Mouse (Mus musculus) forebrain, postnatal 0 days (tissue): ENCODE measurements around the gene Cfap43. TPM values are rescaled to one million over a fixed set of nuclear protein-coding genes. Genes with fewer than 3 reads are reported as not detected.

ENCODE experiments used
- ATAC-seq: fragments of 200-750 bp; cut with Nextera tagmentation; 2 replicates; pipeline ENCODE4 v1.8.0; 2017; ENCODE audit warnings: mild to moderate bottlenecking, moderate library complexity
- DNase-seq: peaks from one replicate; pipeline ENCODE4 v3.0.0-alpha.2; 2015
- H3K27ac ChIP-seq: fragments of 300-500 bp; sonication (generic); 2 replicates; pipeline ENCODE4 v1.5.1; 2014; ENCODE audit warnings: low read depth, mild to moderate bottlenecking, antibody characterized with exemption, low read length, moderate library complexity, mixed read lengths
- H3K27me3 ChIP-seq: fragments of 300-500 bp; sonication (generic); 2 replicates; pipeline ENCODE4 v1.6.1; 2014; ENCODE audit warnings: mild to moderate bottlenecking, low read length, mixed read lengths; ENCODE audit not compliant: insufficient read depth
- H3K36me3 ChIP-seq: fragments of 300-500 bp; sonication (generic); 2 replicates; pipeline ENCODE4 v1.6.1; 2014; ENCODE audit warnings: mild to moderate bottlenecking, moderate library complexity; ENCODE audit not compliant: insufficient read depth
- H3K4me1 ChIP-seq: fragments of 300-500 bp; sonication (generic); 2 replicates; pipeline ENCODE4 v1.6.1; 2014; ENCODE audit warnings: antibody characterized with exemption; ENCODE audit not compliant: insufficient read depth
- H3K4me2 ChIP-seq: fragments of 300-500 bp; sonication (generic); 2 replicates; pipeline ENCODE4 v1.6.1; 2014; ENCODE audit warnings: low read depth, mild to moderate bottlenecking, moderate library complexity
- H3K4me3 ChIP-seq: fragments of 300-500 bp; sonication (generic); 2 replicates; pipeline ENCODE4 v1.5.1; 2014; ENCODE audit warnings: low read depth, low read length, mixed read lengths
- H3K9ac ChIP-seq: fragments of 300-500 bp; sonication (generic); 2 replicates; pipeline ENCODE4 v1.6.1; 2014; ENCODE audit warnings: mild to moderate bottlenecking
- H3K9me3 ChIP-seq: fragments of 300-500 bp; sonication (generic); 2 replicates; pipeline ENCODE4 v1.6.1; 2016; ENCODE audit warnings: low read length
- CTCF ChIP-seq: sonication (generic); IDR thresholded peaks from 2 replicates; pipeline ENCODE4 v1.5.1; 2016; ENCODE audit warnings: antibody characterized with exemption, control low read depth, low read depth
- WGBS: fragments of 180-500 bp; shearing (Covaris S2); extraction: QIAGEN DNeasy Blood & Tissue Kit; methylation state at CpG from one replicate; pipeline ENCODE4 v1.1.7; 2014; 5-methylcytosine and 5-hydroxymethylcytosine counted together
- polyA plus RNA-seq: library from polyadenylated mRNA; unstranded; fragments of >200 nt; fragmentation: Nextera tagmentation; extraction: Ambion mirVana; gene quantifications from 2 replicates; pipeline ENCODE4 v1.2.1, GENCODE M21; 2015
- total RNA-seq: library from RNA; depleted of rRNA; stranded (reverse); fragments of >200 nt; gene quantifications from 2 replicates; pipeline ENCODE4 v1.2.3, GENCODE M21; 2014; rRNA removed

Cfap43 gene
- total RNA-seq (2.1 and 2.3 TPM in 2 replicates), polyA plus RNA-seq (0.99 and 1.8 TPM in 2 replicates)

DNA sequence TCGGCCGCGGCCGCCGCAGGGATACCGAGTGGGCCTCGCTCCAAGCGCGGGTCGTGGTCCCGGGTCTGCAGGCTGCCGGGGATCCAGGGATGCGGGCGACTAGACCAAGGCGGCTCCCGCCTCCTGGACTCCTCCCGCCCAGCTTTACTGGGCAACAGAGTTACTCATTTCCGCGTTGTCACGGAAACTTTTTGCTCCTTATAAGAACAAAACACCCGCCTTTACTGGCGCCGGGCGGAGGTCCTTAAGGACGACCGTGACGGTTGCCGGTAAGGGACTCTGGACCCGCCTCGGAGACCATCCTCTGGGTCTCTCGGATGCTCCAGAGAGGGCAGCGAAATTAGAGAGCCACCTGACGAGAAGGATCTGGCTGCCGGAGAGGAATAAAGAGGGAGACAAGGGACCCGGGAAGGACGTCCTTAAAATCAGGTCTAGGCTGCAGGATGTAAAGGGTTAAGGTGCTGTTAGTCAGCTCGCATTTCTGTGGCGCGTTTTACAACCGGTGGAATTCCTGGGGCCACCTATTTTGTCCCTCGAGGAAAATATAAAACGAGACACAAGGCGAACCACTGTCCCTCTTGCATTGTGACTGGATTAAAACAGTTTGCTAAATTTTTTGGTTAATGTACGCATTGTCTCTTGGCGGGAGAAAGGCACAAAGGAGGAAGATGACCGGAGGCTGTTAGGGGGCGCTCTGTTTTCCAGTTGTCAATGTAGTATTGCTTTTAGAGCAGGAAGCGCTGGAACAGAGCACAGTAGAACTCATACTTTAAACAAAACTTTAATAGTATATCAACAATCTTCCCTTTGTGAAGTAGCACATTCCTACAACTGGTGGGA, at the start of gene Cfap43, which contains the start of gene Itprip:
Gene Cfap43, minus strand, starts transcription at position 162 of the 840 bp plus-strand sequence.
Gene Itprip, minus strand, starts transcription at position 174 of the 840 bp plus-strand sequence.
- DNase-seq (peak; percentile 89), ATAC-seq (peak; percentile 86)
- peak within 1 kb of the TSS; percentile 62 for H3K9ac ChIP-seq
- no peaks in the 10 kb centered on the region for H3K27me3 ChIP-seq
- TF ChIP-seq CTCF: peak; percentile 63
- H3K27ac ChIP-seq: peak within 1 kb of the TSS; percentile 69
- no peaks in the 10 kb centered on the region for H3K9me3 ChIP-seq
- WGBS: under 1% methylated on average over 48 of the region's 48 CpGs
- H3K4me2 ChIP-seq: peak within 1 kb of the TSS; percentile 96
- peaks cover 13% of the 10 kb centered on the region; the same call in 1 of the 2 replicates for H3K4me1 ChIP-seq
- peak within 1 kb of the TSS; percentile 82 for H3K4me3 ChIP-seq
- H3K36me3 ChIP-seq: no peaks in the 10 kb centered on the region

- DNase-seq: no peak
- Histone ChIP-seq H3K9ac (no peak overlapping the region), H3K4me3 (no peak overlapping the region), H3K4me2 (no peak overlapping the region), H3K27ac (no peak overlapping the region), H3K27me3 (no peaks in the 10 kb centered on the region), H3K9me3 (no peaks in the 10 kb centered on the region), H3K4me1 (0 out of 2 replicates have a peak, but pooled peaks cover under 1% of the 10 kb centered on the region), H3K36me3 (no peaks in the 10 kb centered on the region)
- WGBS: 39% methylated on average over 13 of the region's 13 CpGs
- TF ChIP-seq CTCF: no peak
- no peak for ATAC-seq
Measured at GRCm38 (mm10) chr19:47958181-47958580, 39.1 kb upstream of the Cfap43 start.

DNA sequence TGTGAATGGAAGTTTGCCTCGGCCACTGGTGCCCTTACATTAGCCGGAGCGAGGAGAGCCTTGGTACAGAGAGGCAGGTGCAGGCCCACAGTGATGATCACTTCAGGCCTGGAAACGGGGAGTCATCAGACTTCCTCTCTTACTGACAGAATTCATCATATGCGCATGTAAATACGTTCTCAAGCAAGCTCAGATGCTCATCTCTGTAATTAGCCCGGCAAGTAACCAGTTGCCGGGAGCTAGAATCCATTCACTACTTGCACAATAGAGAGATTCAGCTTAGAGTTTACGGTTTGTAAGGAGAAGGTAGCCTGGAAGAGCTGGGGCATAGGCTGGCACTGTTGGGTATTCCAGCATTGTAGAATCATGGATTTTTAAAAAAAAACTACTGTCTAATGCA, 34.1 kb upstream of the Cfap43 start:
- Histone ChIP-seq H3K27me3 (no peaks in the 10 kb centered on the region), H3K27ac (no peak overlapping the region), H3K4me3 (no peak overlapping the region), H3K4me1 (0 out of 2 replicates have a peak, but pooled peaks cover 9% of the 10 kb centered on the region), H3K4me2 (no peak overlapping the region), H3K36me3 (no peaks in the 10 kb centered on the region), H3K9ac (no peak overlapping the region), H3K9me3 (no peaks in the 10 kb centered on the region)
- peak; percentile 31 for DNase-seq
- WGBS: 36% methylated on average over 9 of the region's 9 CpGs
- ATAC-seq: peak; percentile 38
- TF ChIP-seq CTCF: no peak

DNA sequence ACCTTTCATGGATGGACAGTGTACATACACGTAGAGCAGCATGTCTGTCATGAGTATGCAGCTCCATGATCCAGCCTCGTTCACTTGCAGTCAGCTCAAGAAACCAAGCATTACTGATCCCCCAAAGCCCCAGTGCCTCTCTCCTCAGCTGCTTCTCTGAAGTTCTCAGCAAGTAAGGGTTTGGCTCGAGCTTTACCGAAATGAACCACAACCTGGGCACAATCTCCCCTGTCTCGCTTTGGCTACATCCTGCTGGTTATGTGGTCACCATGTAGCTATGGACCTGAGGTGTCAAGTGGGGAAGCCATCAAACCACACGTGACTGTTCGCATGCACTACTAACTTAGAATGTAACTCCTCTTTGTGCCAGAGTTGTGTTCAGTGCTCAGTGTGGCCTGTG, 31.9 kb upstream of the Cfap43 start:
- 91% methylated on average over 7 of the region's 7 CpGs for WGBS
- no peak for TF ChIP-seq CTCF

DNA sequence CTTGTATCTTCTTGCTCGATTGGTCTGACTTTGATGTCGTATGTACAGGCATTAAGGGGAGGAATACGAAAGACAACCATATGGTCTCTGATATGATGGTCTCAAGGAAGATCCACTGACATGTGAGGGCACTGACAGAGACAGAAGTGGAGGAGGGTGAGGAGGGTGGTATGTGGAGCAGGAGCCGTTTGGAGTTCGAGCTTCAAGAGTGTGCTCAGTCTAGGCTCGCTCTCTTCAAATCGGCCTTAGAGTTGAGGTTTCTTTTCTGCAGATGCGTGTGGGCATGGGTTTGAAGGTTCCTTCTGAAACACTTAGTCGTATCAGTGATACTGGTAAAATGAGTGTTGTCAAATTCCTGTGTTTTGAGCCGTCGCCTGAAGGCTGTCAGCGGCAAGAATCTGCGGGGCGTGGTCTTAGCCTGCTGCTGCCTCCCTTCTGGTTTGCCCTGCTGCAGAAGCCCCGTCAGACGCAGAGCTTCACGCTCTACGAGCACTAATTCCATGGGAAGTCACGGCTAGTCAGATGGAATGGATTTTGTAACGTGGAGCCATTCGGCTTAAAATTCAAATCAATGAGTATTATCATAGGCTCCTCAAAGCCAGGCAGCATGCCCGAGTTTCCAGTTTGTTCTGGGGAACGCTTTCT, 27.9 kb upstream of the Cfap43 start:
- WGBS: 47% methylated on average over 23 of the region's 23 CpGs
- Histone ChIP-seq H3K4me3 (no peak overlapping the region), H3K9ac (no peak overlapping the region), H3K9me3 (no peaks in the 10 kb centered on the region), H3K4me2 (peak overlapping the region; percentile 8; the same call in 1 of the 2 replicates), H3K27me3 (no peaks in the 10 kb centered on the region), H3K36me3 (no peaks in the 10 kb centered on the region), H3K4me1 (no peaks in the 10 kb centered on the region), H3K27ac (no peak overlapping the region)
- DNase-seq (peak; percentile 45), ATAC-seq (peak; percentile 54; the same call in 1 of the 2 replicates)
- no peak for TF ChIP-seq CTCF

More for the DNA sequence above, 31.9 kb upstream of the Cfap43 start:
- H3K4me1 ChIP-seq: 0 out of 2 replicates have a peak, but pooled peaks cover 9% of the 10 kb centered on the region
- no peak overlapping the region for H3K4me2 ChIP-seq
- no peak overlapping the region for H3K9ac ChIP-seq
- no peaks in the 10 kb centered on the region for H3K9me3 ChIP-seq
- no peak overlapping the region for H3K27ac ChIP-seq
- no peak for DNase-seq
- H3K27me3 ChIP-seq: no peaks in the 10 kb centered on the region
- no peak overlapping the region for H3K4me3 ChIP-seq
- ATAC-seq: no peak
- no peaks in the 10 kb centered on the region for H3K36me3 ChIP-seq

GRCm38 (mm10) chr19:47939361-47939760, 20.3 kb upstream of the Cfap43 start:
- Histone ChIP-seq H3K27ac (no peak overlapping the region), H3K36me3 (no peaks in the 10 kb centered on the region), H3K4me3 (no peak overlapping the region), H3K27me3 (no peaks in the 10 kb centered on the region), H3K4me1 (peaks cover 2% of the 10 kb centered on the region; the same call in 1 of the 2 replicates), H3K9ac (no peak overlapping the region), H3K4me2 (no peak overlapping the region), H3K9me3 (no peaks in the 10 kb centered on the region)
- peak; percentile 14; the same call in 1 of the 2 replicates for ATAC-seq
- TF ChIP-seq CTCF: no peak
- WGBS: 33% methylated on average over 6 of the region's 6 CpGs
- DNase-seq: peak; percentile 59
